Mouse (Mus musculus) layer of hippocampus, adult 8-10 months (tissue): ENCODE results near the gene Immp2l. TPM values are rescaled to one million over a fixed set of nuclear protein-coding genes. Genes with fewer than 3 reads are reported as not detected.

Source experiments
- DNase-seq, 2 experiments: peaks; one replicate each; pipeline ENCODE4 v3.0.0; 2022; ENCODE audit warnings: low spot score in 2 of 2
- total RNA-seq, 4 experiments: library from RNA; stranded (reverse); gene quantifications; 2 replicates each; pipeline ENCODE4 v1.2.4; 2022

Immp2l gene
- total RNA-seq, 4 experiments from 2014 or later: 4.8 to 8.9 (median 5.4) TPM

DNA sequence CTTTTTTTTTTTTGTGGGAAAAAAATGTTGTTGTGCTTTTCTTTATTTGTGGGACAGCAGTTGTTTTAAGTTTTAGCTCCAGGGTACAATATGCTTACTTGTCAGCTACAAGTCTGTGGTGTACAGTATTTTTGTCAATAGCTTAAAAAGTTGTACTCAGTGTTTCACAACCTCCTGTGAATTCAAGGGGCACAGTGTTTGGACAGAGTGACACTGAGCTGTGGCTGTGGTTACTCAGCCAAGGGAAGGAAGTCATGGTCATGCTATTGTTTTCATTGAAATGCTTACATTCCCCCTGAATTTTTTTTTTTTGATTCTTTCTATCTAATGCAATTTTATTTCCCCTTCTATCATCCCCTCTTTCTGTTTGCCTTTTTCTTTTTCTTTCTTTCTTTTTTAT is 159.0 kb downstream of the Immp2l start:
- DNase-seq: no peak

DNA sequence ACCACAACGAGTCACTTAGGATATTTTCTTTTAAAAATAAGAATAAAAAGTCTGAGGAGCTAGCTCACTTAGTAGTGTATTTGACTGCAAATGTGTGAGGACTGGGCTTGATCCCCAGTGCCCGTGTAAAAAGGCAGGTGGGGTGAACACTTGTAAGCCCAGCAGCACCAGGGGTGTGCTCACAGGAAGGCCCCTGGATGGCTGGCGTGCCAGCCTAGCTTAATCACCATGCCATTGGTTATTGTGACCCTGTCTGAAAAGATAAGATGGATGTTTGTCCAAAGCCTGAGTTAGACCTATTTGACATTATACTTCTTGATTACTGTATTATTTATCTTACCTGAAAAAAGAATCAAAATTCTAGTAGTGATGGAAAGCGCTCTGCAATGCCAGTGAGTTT is 161.2 kb downstream of the Immp2l start:
- DNase-seq: no peak

DNA sequence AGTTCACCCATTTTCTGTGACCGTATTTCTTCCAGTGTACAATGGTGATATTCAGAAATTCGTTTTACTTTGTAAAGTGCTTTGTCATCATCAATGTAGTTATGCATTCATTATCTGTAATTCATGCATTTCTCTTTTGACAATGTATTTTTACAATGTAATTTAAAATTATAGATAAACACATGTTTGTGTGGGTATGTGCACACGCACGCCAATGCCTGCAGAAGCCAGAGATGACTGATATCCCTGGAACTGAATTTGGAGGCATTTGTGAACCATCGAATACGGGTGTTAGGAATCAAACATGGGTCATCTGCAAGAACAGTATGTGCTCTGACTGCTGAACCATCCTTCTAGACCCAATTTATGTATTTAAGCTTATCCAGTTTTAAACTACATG is 161.6 kb downstream of the Immp2l start:
- no peak for DNase-seq

- DNase-seq: no peak
Measured at GRCm38 (mm10) chr12:41192829-41193228, 168.9 kb downstream of the Immp2l start.

DNA sequence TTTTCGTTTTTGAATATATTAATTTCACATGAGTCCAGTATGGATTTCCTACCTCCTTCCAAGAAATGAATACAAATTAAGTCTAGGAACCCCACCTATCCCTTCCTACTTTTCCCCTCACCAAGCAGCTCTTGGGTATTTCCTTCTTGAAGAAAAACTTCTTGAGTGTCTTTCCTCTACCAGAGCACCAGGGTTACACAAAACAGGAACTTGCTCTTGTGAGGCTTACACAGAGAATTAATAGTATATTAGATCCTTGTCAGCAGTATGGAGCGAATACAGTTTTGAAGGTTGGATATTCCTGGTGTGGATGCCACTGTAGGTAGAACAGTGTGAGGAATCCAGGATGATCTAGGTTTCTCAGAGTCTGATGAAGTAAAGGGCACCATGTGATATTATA is 172.5 kb downstream of the Immp2l start:
- DNase-seq: no peak

DNA sequence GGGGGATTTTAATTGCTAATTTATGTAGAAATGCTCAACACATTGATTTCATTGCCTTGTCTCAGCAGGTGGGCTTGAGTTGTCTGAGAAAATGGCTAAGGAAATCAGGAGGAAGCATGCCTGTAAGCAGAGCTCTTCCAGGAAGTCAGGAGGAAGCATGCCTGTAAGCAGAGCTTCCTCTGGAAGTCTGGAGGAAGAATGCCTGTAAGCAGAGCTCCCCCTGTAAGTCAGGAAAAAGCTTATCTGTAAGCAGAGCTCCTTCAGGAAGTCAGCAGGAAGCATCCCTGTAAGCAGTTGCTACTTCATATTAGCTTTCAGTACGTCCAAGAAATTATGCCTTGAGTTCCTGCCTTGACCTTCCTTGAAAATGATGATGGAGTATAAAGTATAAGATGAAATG is 191.3 kb downstream of the Immp2l start:
- DNase-seq: no peak

DNA sequence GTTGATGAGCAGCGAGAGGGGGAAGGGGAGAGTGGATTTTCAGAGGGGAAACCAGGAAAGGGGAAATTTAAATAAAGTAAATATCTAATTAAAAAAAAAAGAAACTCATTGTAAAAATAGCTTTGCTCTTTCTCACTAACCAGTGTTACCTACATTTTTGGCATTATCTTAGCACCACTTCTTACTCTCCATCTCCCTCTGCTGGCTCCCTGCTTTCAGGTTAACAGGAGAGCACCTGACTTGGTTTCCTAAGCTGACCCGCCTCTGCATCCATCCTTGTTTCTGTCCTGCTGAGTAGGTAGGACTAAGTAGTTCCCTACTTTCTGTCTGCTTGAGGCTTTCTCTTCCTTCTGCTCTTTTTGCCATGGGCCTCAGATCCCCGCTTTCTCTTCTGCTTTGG is 198.0 kb downstream of the Immp2l start:
- DNase-seq: no peak

DNA sequence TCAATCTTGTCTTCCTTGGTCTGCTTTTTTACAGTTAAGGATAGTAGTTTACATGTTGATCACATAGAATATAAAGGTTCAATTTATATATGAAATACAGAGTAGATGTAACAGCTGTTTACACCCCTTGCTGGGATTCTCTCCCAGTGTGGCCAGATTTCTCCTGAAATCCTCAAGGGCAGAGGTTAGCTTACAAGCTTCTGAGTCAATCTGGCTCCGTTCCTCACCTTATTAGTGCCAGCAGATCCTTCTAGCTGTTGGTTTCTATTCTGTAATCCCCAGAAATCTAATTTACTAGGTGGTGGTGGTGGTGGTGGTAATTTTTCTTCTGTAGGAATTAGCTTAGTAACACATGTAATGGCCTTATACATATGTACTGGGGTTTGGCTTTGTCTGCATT is 199.8 kb downstream of the Immp2l start:
- no peak for DNase-seq

GRCm38 (mm10) chr12:41224538-41224937 is 200.6 kb downstream of the Immp2l start:
- no peak for DNase-seq

- DNase-seq: no peak
Measured at GRCm38 (mm10) chr12:41231966-41232365, 208.1 kb downstream of the Immp2l start.

- DNase-seq: no peak
Measured at GRCm38 (mm10) chr12:41237880-41238279, 214.0 kb downstream of the Immp2l start.

GRCm38 (mm10) chr12:41241221-41241620 is 217.3 kb downstream of the Immp2l start:
- DNase-seq: no peak

DNA sequence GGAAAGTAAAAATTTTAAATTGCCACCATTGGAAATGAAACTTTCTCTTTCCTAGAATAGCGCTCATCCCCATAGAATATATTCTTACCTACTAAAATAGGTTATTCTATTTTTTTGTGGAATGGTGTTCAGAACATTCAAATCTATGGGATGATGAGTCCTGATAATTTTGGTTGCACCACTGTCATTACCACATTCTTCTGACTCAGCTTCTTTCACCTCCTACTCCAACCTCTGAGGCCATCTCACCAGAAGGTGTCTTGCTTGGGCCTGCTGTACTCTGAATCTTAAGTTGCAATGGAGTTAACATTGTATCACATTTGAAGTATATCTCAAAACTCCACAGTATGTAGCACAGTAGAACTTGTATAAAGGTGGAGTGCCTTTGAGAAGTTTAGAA is 224.4 kb downstream of the Immp2l start:
- DNase-seq: no peak

DNA sequence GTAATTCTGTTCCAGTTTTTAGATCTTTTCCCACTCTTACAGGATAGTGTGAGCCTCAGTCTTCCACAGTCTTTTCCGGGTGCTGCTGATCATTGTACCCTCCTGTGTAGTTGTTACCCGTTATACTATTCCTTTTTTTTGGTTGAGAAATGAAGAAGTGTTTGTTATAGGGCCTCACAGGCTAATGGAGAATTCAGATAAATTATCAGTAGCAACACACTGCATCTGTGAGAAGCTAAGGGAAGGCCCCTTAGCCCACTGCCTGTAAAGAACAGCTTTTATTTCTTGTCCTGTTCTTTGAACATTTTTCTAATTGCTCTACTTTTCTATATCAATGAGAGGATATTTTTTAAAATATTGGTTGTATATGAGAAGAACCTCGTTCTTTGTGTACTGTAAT is 226.2 kb downstream of the Immp2l start:
- DNase-seq: no peak

DNA sequence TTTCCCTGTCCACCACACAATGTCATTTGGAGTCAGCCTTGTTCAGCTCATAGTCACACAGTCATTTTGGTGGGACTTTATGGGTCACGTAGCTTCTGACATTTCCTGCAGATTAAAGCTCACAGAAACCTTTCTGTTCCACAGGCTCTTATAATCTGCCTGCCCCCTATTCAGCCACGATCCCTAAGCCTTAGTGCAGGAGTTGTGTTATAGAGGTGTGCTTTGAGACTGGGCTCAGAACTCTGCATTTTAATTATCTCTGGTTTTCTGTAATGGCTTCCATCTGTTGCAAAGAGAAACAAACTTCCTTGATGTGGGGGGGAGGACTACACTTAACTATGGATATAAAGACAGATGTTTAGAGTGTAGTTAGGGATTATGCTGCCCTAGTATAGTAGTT is 234.0 kb downstream of the Immp2l start:
- no peak for DNase-seq

DNA sequence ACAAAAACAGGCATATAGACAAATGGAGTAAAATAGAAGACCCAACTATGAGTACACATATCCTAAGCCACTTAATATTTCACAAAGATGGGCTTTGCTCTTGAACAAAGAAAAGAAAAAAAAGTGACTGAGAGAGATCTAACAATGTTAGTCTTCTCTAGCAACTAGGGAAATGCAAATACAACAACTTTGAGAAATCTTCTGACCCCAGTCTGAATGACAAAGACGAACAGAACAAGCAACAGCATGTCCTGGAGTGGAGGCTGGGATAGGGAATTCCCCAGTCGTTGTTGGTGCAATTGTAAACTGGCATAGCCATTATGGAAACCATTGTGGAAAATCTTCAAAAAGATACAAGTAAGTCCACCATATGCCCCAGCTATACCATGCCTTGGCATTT is 235.7 kb downstream of the Immp2l start:
- no peak for DNase-seq

- no peak for DNase-seq
Measured at GRCm38 (mm10) chr12:41274136-41274535, 250.2 kb downstream of the Immp2l start.

DNA sequence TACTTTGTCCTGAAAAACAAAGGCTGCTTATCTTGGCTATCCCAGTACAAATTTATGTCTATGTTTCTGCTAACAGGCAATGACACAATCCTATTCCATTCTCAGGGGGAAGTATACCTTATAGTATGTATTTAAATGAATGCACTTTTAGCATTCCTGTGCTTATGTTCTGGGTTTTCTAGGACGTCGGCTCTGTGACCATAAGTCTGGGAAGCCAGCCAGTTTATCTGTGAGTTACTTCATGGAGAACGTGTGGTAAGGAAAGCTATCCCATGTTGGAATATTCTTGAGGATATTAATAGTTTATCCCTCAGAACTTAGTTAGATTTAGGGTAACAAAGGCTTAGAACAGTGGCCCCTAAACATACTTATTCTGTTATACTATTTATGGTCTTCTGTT is 251.5 kb downstream of the Immp2l start:
- DNase-seq: no peak

DNA sequence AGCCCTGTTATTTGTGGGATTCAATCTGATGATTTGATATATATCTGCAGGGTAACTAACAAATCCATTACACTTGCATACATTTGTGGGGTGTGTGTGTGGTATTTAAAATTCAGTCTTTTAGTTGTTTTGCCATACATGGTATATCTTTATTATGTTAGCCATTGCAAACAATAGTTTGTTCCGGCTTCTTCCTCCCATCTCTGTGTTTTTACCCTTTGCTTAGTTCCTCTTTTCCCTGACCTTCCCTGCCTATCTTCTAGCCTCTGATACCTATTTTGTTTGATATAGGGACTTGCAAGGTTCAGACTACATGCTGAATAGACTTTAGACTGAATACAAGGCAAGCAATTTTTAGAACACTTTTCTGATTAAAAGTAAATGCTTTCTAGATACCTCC is 254.0 kb downstream of the Immp2l start:
- no peak for DNase-seq

GRCm38 (mm10) chr12:41289047-41289446 is 265.2 kb downstream of the Immp2l start:
- no peak for DNase-seq

- no peak for DNase-seq
Measured at GRCm38 (mm10) chr12:41307015-41307414, 283.1 kb downstream of the Immp2l start.

DNA sequence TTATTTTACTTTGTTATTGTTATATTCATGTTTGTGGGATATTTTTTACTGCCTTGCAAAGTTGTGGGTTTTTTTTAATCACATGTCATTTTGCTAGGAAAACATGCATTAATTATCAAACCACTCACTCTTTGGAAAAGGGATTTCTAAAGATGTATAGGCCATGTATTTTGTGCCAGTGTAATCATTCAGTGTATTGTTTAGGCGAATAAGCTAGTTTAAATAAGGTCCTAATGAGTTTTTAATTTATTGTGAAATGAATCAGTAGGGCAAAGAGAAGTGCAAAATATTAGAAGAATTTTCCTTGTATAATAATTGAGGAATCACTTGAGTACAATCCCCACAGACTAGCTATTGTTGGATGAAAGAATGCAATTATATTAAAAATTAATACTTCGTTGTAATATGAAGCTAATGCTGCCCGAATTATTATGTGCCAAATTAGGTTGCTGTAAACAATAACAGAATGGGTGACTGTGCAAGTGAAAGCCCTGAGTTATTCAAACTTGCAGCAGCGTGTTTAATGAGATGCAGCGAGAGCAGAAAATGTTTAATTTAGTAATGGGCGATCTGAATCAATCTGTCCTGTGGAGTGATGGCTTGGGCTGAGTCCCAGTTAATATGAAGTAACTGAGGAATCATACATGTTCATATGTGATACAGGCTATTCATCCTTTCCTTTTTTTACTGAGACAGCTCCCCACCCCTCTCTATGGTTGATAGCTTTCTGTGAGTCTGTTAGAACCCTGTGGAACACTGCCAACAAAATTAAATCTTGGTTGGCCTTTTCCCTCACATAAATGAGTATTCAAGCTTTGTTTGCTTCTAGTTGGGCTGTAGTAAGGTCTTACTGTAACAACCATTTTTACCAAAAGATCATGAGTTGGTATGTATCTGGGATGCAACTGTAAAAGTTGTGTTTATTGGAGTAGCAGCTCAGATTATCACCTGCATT is 285.1 kb downstream of the Immp2l start:
- no peak for DNase-seq

- DNase-seq: no peak
Measured at GRCm38 (mm10) chr12:41313391-41313790, 289.5 kb downstream of the Immp2l start.
